Mouse (Mus musculus) stomach, embryonic 15.5 days (tissue): ENCODE measurements at regions not wholly inside any gene's neighbourhood (a gene's known extent, or its start where the extent isn't known, plus 50 kb on each side); places are given as distances from the start of the nearest gene placed in this dataset.

Experiments
- ATAC-seq: fragments of 200-750 bp; cut with Nextera tagmentation; 2 replicates; pipeline ENCODE4 v1.8.0; 2017; ENCODE audit warnings: low read depth, moderate number of reproducible peaks, moderate TSS enrichment; ENCODE audit not compliant: insufficient read depth, low FRiP score
- H3K27ac ChIP-seq: fragments of 300-500 bp; sonication (generic); 2 replicates; pipeline ENCODE4 v1.5.1; 2015; ENCODE audit warnings: mild to moderate bottlenecking, inconsistent platforms
- H3K27me3 ChIP-seq: fragments of 300-500 bp; sonication (generic); replicated peaks from 2 replicates; pipeline ENCODE4 v1.6.1; 2015; ENCODE audit warnings: inconsistent platforms
- H3K36me3 ChIP-seq: fragments of 300-500 bp; sonication (generic); 2 replicates; pipeline ENCODE4 v1.6.1; 2015; ENCODE audit warnings: inconsistent platforms
- H3K4me1 ChIP-seq: fragments of 300-500 bp; sonication (generic); 2 replicates; pipeline ENCODE4 v1.6.1; 2015; ENCODE audit warnings: inconsistent platforms
- H3K4me2 ChIP-seq: fragments of 300-500 bp; sonication (generic); 2 replicates; pipeline ENCODE4 v1.6.1; 2015; ENCODE audit warnings: mild to moderate bottlenecking, inconsistent platforms
- H3K4me3 ChIP-seq: fragments of 300-500 bp; sonication (generic); replicated peaks from 2 replicates; pipeline ENCODE4 v1.5.1; 2015; ENCODE audit warnings: inconsistent platforms
- H3K9ac ChIP-seq: fragments of 300-500 bp; sonication (generic); 2 replicates; pipeline ENCODE4 v1.6.1; 2015; ENCODE audit warnings: inconsistent platforms
- H3K9me3 ChIP-seq: fragments of 300-500 bp; sonication (generic); 2 replicates; pipeline ENCODE4 v1.6.1; 2016; ENCODE audit warnings: inconsistent platforms
- WGBS: fragments of 180-500 bp; shearing (Covaris S2); methylation state at CpG from one replicate; pipeline ENCODE4 v1.1.7; 2015; 5-methylcytosine and 5-hydroxymethylcytosine counted together

- no peak for ATAC-seq
- H3K27ac ChIP-seq, result no peak overlapping the region
- H3K4me2 ChIP-seq, result no peak overlapping the region
- H3K4me1 ChIP-seq, result no peaks in the 10 kb centered on the region
- no peaks in the 10 kb centered on the region for H3K9me3 ChIP-seq
- no peak overlapping the region for H3K4me3 ChIP-seq
- H3K9ac ChIP-seq, result no peak overlapping the region
- H3K36me3 ChIP-seq, result no peaks in the 10 kb centered on the region
- H3K27me3 ChIP-seq, result no peaks in the 10 kb centered on the region
- 86% methylated on average over 3 of the region's 3 CpGs for WGBS
Observed at GRCm38 (mm10) chr10:122386748-122387147, 61.6 kb upstream of the Avpr1a start.

GRCm38 (mm10) chr10:122379661-122380344, 68.5 kb upstream of the Avpr1a start:
- ATAC-seq, result no peak
- H3K9me3 ChIP-seq, result no peaks in the 10 kb centered on the region
- H3K4me3 ChIP-seq, result no peak overlapping the region
- H3K4me1 ChIP-seq, result no peaks in the 10 kb centered on the region
- H3K36me3 ChIP-seq, result no peaks in the 10 kb centered on the region
- H3K27me3 ChIP-seq, result no peaks in the 10 kb centered on the region
- no peak overlapping the region for H3K9ac ChIP-seq
- no peak overlapping the region for H3K4me2 ChIP-seq
- WGBS, result 65% methylated on average over 3 of the region's 3 CpGs
- H3K27ac ChIP-seq, result no peak overlapping the region

GRCm38 (mm10) chr10:122343291-122343690, 105.0 kb upstream of the Avpr1a start:
- whole genome bisulfite sequencing, result 83% methylated on average over 9 of the region's 9 CpGs
- no peak overlapping the region for H3K27ac ChIP-seq
- H3K4me1 ChIP-seq, result no peaks in the 10 kb centered on the region
- ATAC-seq, result no peak
- H3K27me3 ChIP-seq, result no peaks in the 10 kb centered on the region
- no peaks in the 10 kb centered on the region for H3K36me3 ChIP-seq
- no peaks in the 10 kb centered on the region for H3K9me3 ChIP-seq
- H3K4me3 ChIP-seq, result no peak overlapping the region
- H3K9ac ChIP-seq, result no peak overlapping the region
- H3K4me2 ChIP-seq, result no peak overlapping the region

GRCm38 (mm10) chr10:122342356-122342755, 105.9 kb upstream of the Avpr1a start:
- 62% methylated on average over 12 of the region's 12 CpGs for WGBS
- no peak for ATAC-seq

GRCm38 (mm10) chr10:122326851-122327250, 121.4 kb upstream of the Avpr1a start:
- H3K9me3 ChIP-seq, result no peaks in the 10 kb centered on the region
- no peak overlapping the region for H3K4me3 ChIP-seq
- WGBS, result 87% methylated on average over 6 of the region's 6 CpGs
- H3K36me3 ChIP-seq, result no peaks in the 10 kb centered on the region
- no peak overlapping the region for H3K4me2 ChIP-seq
- no peaks in the 10 kb centered on the region for H3K4me1 ChIP-seq
- no peak overlapping the region for H3K27ac ChIP-seq
- no peak overlapping the region for H3K9ac ChIP-seq
- no peaks in the 10 kb centered on the region for H3K27me3 ChIP-seq
- no peak for ATAC-seq

More at GRCm38 (mm10) chr10:122342356-122342755, 105.9 kb upstream of the Avpr1a start:
- Histone ChIP-seq H3K27me3 (no peaks in the 10 kb centered on the region), H3K4me2 (no peak overlapping the region), H3K9ac (no peak overlapping the region), H3K4me3 (no peak overlapping the region), H3K36me3 (no peaks in the 10 kb centered on the region), H3K9me3 (no peaks in the 10 kb centered on the region), H3K27ac (no peak overlapping the region), H3K4me1 (no peaks in the 10 kb centered on the region)

- H3K27ac ChIP-seq, result no peak overlapping the region
- H3K36me3 ChIP-seq, result no peaks in the 10 kb centered on the region
- no peaks in the 10 kb centered on the region for H3K9me3 ChIP-seq
- no peak for ATAC-seq
- no peak overlapping the region for H3K4me3 ChIP-seq
- no peaks in the 10 kb centered on the region for H3K4me1 ChIP-seq
- H3K4me2 ChIP-seq, result no peak overlapping the region
- H3K27me3 ChIP-seq, result no peaks in the 10 kb centered on the region
- H3K9ac ChIP-seq, result no peak overlapping the region
- 73% methylated on average over 4 of the region's 4 CpGs for WGBS
Observed at GRCm38 (mm10) chr10:122318886-122319285, 129.4 kb upstream of the Avpr1a start.

- no peak for ATAC-seq
Observed at GRCm38 (mm10) chr10:122310646-122311193, 137.6 kb upstream of the Avpr1a start.

GRCm38 (mm10) chr10:122308691-122309090, 139.6 kb upstream of the Avpr1a start:
- 85% methylated on average over 3 of the region's 3 CpGs for WGBS
- Histone ChIP-seq H3K9me3 (no peaks in the 10 kb centered on the region), H3K4me2 (no peak overlapping the region), H3K4me1 (no peaks in the 10 kb centered on the region), H3K36me3 (no peaks in the 10 kb centered on the region), H3K27ac (no peak overlapping the region), H3K4me3 (no peak overlapping the region), H3K27me3 (no peaks in the 10 kb centered on the region), H3K9ac (no peak overlapping the region)
- ATAC-seq, result no peak

More at GRCm38 (mm10) chr10:122310646-122311193, 137.6 kb upstream of the Avpr1a start:
- Histone ChIP-seq H3K9ac (no peak overlapping the region), H3K4me1 (no peaks in the 10 kb centered on the region), H3K4me3 (no peak overlapping the region), H3K36me3 (no peaks in the 10 kb centered on the region), H3K27ac (no peak overlapping the region), H3K9me3 (no peaks in the 10 kb centered on the region), H3K4me2 (no peak overlapping the region), H3K27me3 (no peaks in the 10 kb centered on the region)
- 60% methylated on average over 3 of the region's 3 CpGs for WGBS

- H3K4me2 ChIP-seq, result no peak overlapping the region
- WGBS, result 77% methylated on average over 6 of the region's 6 CpGs
Observed at GRCm38 (mm10) chr10:122302259-122302658, 146.0 kb upstream of the Avpr1a start.

GRCm38 (mm10) chr10:122295921-122296425, 152.3 kb upstream of the Avpr1a start:
- 72% methylated on average over 5 of the region's 5 CpGs for WGBS
- no peaks in the 10 kb centered on the region for H3K36me3 ChIP-seq
- no peaks in the 10 kb centered on the region for H3K9me3 ChIP-seq
- H3K9ac ChIP-seq, result no peak overlapping the region
- H3K27ac ChIP-seq, result no peak overlapping the region
- no peak overlapping the region for H3K4me2 ChIP-seq
- ATAC-seq, result no peak
- H3K27me3 ChIP-seq, result no peaks in the 10 kb centered on the region
- H3K4me3 ChIP-seq, result no peak overlapping the region
- no peaks in the 10 kb centered on the region for H3K4me1 ChIP-seq

More at GRCm38 (mm10) chr10:122302259-122302658, 146.0 kb upstream of the Avpr1a start:
- Histone ChIP-seq H3K9me3 (no peaks in the 10 kb centered on the region), H3K27ac (no peak overlapping the region), H3K4me1 (no peaks in the 10 kb centered on the region), H3K4me3 (no peak overlapping the region), H3K36me3 (no peaks in the 10 kb centered on the region), H3K27me3 (no peaks in the 10 kb centered on the region), H3K9ac (no peak overlapping the region)
- no peak for ATAC-seq

- H3K27ac ChIP-seq, result no peak overlapping the region
- ATAC-seq, result no peak
- H3K4me2 ChIP-seq, result no peak overlapping the region
- H3K9ac ChIP-seq, result no peak overlapping the region
- no peak overlapping the region for H3K4me3 ChIP-seq
- H3K4me1 ChIP-seq, result no peaks in the 10 kb centered on the region
- H3K36me3 ChIP-seq, result no peaks in the 10 kb centered on the region
- 70% methylated on average over 2 of the region's 2 CpGs for WGBS
- no peaks in the 10 kb centered on the region for H3K9me3 ChIP-seq
- no peaks in the 10 kb centered on the region for H3K27me3 ChIP-seq
Observed at GRCm38 (mm10) chr10:122291611-122292010, 156.7 kb upstream of the Avpr1a start.

- H3K9ac ChIP-seq, result no peak overlapping the region
- H3K27me3 ChIP-seq, result no peaks in the 10 kb centered on the region
- H3K4me3 ChIP-seq, result no peak overlapping the region
- no peak for ATAC-seq
- H3K27ac ChIP-seq, result no peak overlapping the region
- H3K9me3 ChIP-seq, result no peaks in the 10 kb centered on the region
- no peak overlapping the region for H3K4me2 ChIP-seq
- H3K4me1 ChIP-seq, result no peaks in the 10 kb centered on the region
- 67% methylated on average over 5 of the region's 5 CpGs for WGBS
- no peaks in the 10 kb centered on the region for H3K36me3 ChIP-seq
Observed at GRCm38 (mm10) chr10:122291091-122291490, 157.2 kb upstream of the Avpr1a start.
